Mouse (Mus musculus) heart, postnatal 0 days (tissue): ENCODE data around the gene Sufu.

Experiments
- CTCF ChIP-seq: IDR thresholded peaks from 2 replicates; pipeline ENCODE4 v1.5.1; 2016; ENCODE audit warnings: antibody characterized with exemption, control low read depth, low read depth
- EP300 ChIP-seq: IDR thresholded peaks from 2 replicates; pipeline ENCODE4 v1.6.1; 2016; ENCODE audit warnings: antibody characterized with exemption, low read depth

- no peak for TF ChIP-seq CTCF
- no peak for TF ChIP-seq EP300
Measured at GRCm38 (mm10) chr19:46466160-46466559, 69.5 kb downstream of the Sufu start.
